ENCODE assay signal across 11 mouse cellular contexts in genomic region chr1:136127856-136128255, GRCm38 (mm10). TPM values are rescaled to one million over a fixed set of nuclear protein-coding genes. Genes with fewer than 3 reads are reported as not detected.
DNase-seq lines count a peak whose midpoint lies in the region; ATAC-seq and TF ChIP-seq lines count a peak whose summit lies in the region.
"Had no signal": no experiment of that assay in that cellular context is flagged by ENCODE, and none has a peak within 500 bp of the region (broad histone marks: within the 10 kb centered on the region; RNA-seq: fewer than 3 reads in every experiment).

No protein-coding gene starts in this region.

- H3K27me3 ChIP-seq in kidney, embryonic 16.5 days (ENCODE audit: insufficient read depth, low read length): no peaks in the 10 kb centered on the region
- no peaks in the 10 kb centered on the region for H3K27me3 ChIP-seq in limb, embryonic 12.5 days
- no peaks in the 10 kb centered on the region for H3K27me3 ChIP-seq in midbrain, postnatal 0 days (ENCODE audit: insufficient read depth, low read length)

- no peak for TF ChIP-seq CTCF in midbrain, postnatal 0 days (IDR thresholded peaks at IDR 0.05)

- no peaks in the 10 kb centered on the region for H3K36me3 ChIP-seq in kidney, embryonic 16.5 days (ENCODE audit: insufficient read depth, low read length)
- H3K36me3 ChIP-seq in limb, embryonic 12.5 days: no peaks in the 10 kb centered on the region
- H3K36me3 ChIP-seq in midbrain, postnatal 0 days (ENCODE audit: insufficient read depth, low read length): no peaks in the 10 kb centered on the region

- no peak overlapping the region for H3K4me3 ChIP-seq in kidney, embryonic 16.5 days (ENCODE audit: low read length)
- no peak overlapping the region for H3K4me3 ChIP-seq in limb, embryonic 12.5 days (replicated peaks)
- no peak overlapping the region for H3K4me3 ChIP-seq in midbrain, postnatal 0 days (ENCODE audit: low read depth, low read length)

- 43% methylated on average over 3 of the region's 3 CpGs for WGBS in kidney, embryonic 16.5 days
- 61% methylated on average over 3 of the region's 3 CpGs for WGBS in limb, embryonic 12.5 days
- 79% methylated on average over 3 of the region's 3 CpGs for WGBS in midbrain, postnatal 0 days

- ATAC-seq in kidney, embryonic 16.5 days (ENCODE audit: low FRiP score, low TSS enrichment): no peak
- ATAC-seq in CD4-positive, CD25-positive, alpha-beta regulatory T cell, adult 4 months: peak; percentile 39
- no peak for ATAC-seq in limb, embryonic 12.5 days (ENCODE audit: insufficient number of reproducible peaks, insufficient read depth, low FRiP score, low TSS enrichment, low read depth)
- no peak for ATAC-seq in midbrain, postnatal 0 days (ENCODE audit: low FRiP score)
- ATAC-seq: midbrain, embryonic 16.5 days had no signal

- no peak overlapping the region for H3K9ac ChIP-seq in kidney, embryonic 16.5 days (replicated peaks; ENCODE audit: low read length)
- H3K9ac ChIP-seq in limb, embryonic 12.5 days (replicated peaks): no peak overlapping the region
- no peak overlapping the region for H3K9ac ChIP-seq in midbrain, postnatal 0 days (replicated peaks; ENCODE audit: low read length, poor library complexity, severe bottlenecking)

- H3K4me1 ChIP-seq in kidney, embryonic 16.5 days (ENCODE audit: insufficient read depth, low read length): peaks cover 43% of the 10 kb centered on the region
- peaks cover 47% of the 10 kb centered on the region for H3K4me1 ChIP-seq in limb, embryonic 12.5 days (replicated peaks)
- peaks cover 10% of the 10 kb centered on the region; the same call in 1 of the 2 replicates for H3K4me1 ChIP-seq in midbrain, postnatal 0 days (ENCODE audit: insufficient read depth, low read length)

- DNase-seq in kidney, postnatal 36 days: no peak
- peak; percentile 49 for DNase-seq in 3T3-L1 (ENCODE audit: low read depth, low spot score)
- DNase-seq in midbrain, postnatal 0 days (ENCODE audit: low spot score): no peak
- DNase-seq in cerebellum, adult 18-20 months: no peak
- no peak for DNase-seq in frontal cortex, postnatal 10 days (ENCODE audit: low spot score in 2 of 2)
- DNase-seq: adrenal gland, postnatal 25 days; cerebellum, postnatal 14 days had no signal

- H3K9me3 ChIP-seq in kidney, embryonic 16.5 days (ENCODE audit: low read length): no peaks in the 10 kb centered on the region
- H3K9me3 ChIP-seq in limb, embryonic 12.5 days: no peaks in the 10 kb centered on the region
- no peaks in the 10 kb centered on the region for H3K9me3 ChIP-seq in midbrain, postnatal 0 days (ENCODE audit: low read length)

- peak overlapping the region; percentile 74 for H3K27ac ChIP-seq in kidney, embryonic 16.5 days (ENCODE audit: low read length)
- H3K27ac ChIP-seq in limb, embryonic 12.5 days: peak overlapping the region; percentile 50; the same call in 1 of the 2 replicates
- no peak overlapping the region for H3K27ac ChIP-seq in midbrain, postnatal 0 days (ENCODE audit: low read depth, low read length)

- no peak overlapping the region for H3K4me2 ChIP-seq in kidney, embryonic 16.5 days (replicated peaks; ENCODE audit: low read depth, low read length)
- H3K4me2 ChIP-seq in limb, embryonic 12.5 days: no peak overlapping the region
- no peak overlapping the region for H3K4me2 ChIP-seq in midbrain, postnatal 0 days (ENCODE audit: low read depth, low read length, poor library complexity, severe bottlenecking)

RNA-seq across cellular contexts. Expression of gene Kif21b, which starts 3.3 kb away (rescaled TPM):
- polyA plus RNA-seq in kidney, embryonic 16.5 days (2015; fragmentation: Nextera tagmentation; extraction: Ambion mirVana): 2.2 TPM in 2 replicates
- polyA plus RNA-seq in CD4-positive, CD25-positive, alpha-beta regulatory T cell, adult 4 months (2017; shearing (Covaris generic)): 10 to 100 TPM; 34.7 to 38.6 TPM
- polyA plus RNA-seq in limb, embryonic 12.5 days (2016; fragmentation: Nextera tagmentation; extraction: Ambion mirVana): 10.6 and 11.4 TPM in 2 replicates
- 156 and 160 TPM in 2 replicates for total RNA-seq in midbrain, postnatal 0 days (2014; rRNA removed)
- polyA plus RNA-seq in midbrain, postnatal 0 days (2015; fragmentation: Nextera tagmentation; extraction: Ambion mirVana): 28.1 and 32.1 TPM in 2 replicates
